Comparison of ENCODE assay signal across 8 mouse cellular contexts in the genomic region with DNA sequence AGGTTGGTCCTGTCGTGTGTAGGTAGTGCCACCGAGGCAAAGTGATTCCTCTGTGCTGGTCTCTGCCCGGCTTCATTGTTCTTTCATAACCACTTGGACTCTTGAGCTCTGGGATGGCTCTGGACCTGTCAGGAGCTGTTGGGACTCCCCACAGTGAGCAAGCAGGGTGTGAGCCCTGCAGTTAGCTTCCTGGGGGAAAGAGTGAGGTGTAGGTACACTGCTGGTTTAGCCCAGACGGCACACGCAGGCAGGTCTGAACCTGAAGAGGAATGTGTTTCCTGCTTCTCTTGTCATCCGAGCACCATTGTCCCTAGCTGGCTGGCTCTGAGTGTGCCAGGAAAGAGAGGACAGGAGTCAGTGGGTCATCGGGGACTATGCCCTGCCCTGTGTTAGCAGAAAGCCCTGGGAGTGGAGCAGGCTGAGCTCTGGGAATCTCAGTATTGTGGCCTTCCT.
A peak's percentile ranks its signal among the peaks of the same experiment; 100 is the strongest.
DNase-seq lines count a peak whose midpoint lies in the region; ATAC-seq and TF ChIP-seq lines count a peak whose summit lies in the region.

No protein-coding gene starts in this region.

- peaks cover 39% of the 10 kb centered on the region for H3K4me1 ChIP-seq in hindbrain, embryonic 10.5 days (replicated peaks)
- peaks cover 33% of the 10 kb centered on the region for H3K4me1 ChIP-seq in limb, embryonic 15.5 days
- peaks cover 38% of the 10 kb centered on the region for H3K4me1 ChIP-seq in stomach, embryonic 16.5 days (ENCODE audit: control insufficient read depth, insufficient read depth, low read length)

- DNase-seq in layer of hippocampus, adult 2 months (ENCODE audit: low spot score in 2 of 2), result no peak
- DNase-seq in layer of hippocampus, adult 8-10 months (ENCODE audit: low spot score in 2 of 2), result no peak
- DNase-seq in hindbrain, embryonic 10.5 days (ENCODE audit: low spot score), result no peak
- no peak for DNase-seq in left cerebral cortex, adult 18-20 months (ENCODE audit: low spot score in 2 of 2)
- DNase-seq in thymus, postnatal 25 days, result no peak
- DNase-seq in ovary, postnatal 36 days (ENCODE audit: low spot score), result no peak

- H3K9me3 ChIP-seq in hindbrain, embryonic 10.5 days, result no peaks in the 10 kb centered on the region
- H3K9me3 ChIP-seq in limb, embryonic 15.5 days, result no peaks in the 10 kb centered on the region
- no peaks in the 10 kb centered on the region for H3K9me3 ChIP-seq in stomach, embryonic 16.5 days (replicated peaks; ENCODE audit: control insufficient read depth, low read length)

- 39% methylated on average over 7 of the region's 7 CpGs for WGBS in hindbrain, embryonic 10.5 days
- WGBS in limb, embryonic 15.5 days, result 40% methylated on average over 7 of the region's 7 CpGs
- WGBS in stomach, embryonic 16.5 days, result 35% methylated on average over 7 of the region's 7 CpGs

- H3K4me2 ChIP-seq in limb, embryonic 15.5 days, result no peak overlapping the region
- no peak overlapping the region for H3K4me2 ChIP-seq in stomach, embryonic 16.5 days (ENCODE audit: low read depth, low read length)

- H3K27ac ChIP-seq in layer of hippocampus, adult 2 months, result peak overlapping the region; percentile 84
- peak overlapping the region; percentile 60 for H3K27ac ChIP-seq in hindbrain, embryonic 10.5 days
- peak overlapping the region; percentile 28 for H3K27ac ChIP-seq in limb, embryonic 15.5 days
- H3K27ac ChIP-seq in stomach, embryonic 16.5 days (ENCODE audit: low read length), result peak overlapping the region; percentile 80

- H3K36me3 ChIP-seq in hindbrain, embryonic 10.5 days, result peaks cover 11% of the 10 kb centered on the region
- H3K36me3 ChIP-seq in limb, embryonic 15.5 days, result peaks cover 3% of the 10 kb centered on the region; the same call in 1 of the 2 replicates
- no peaks in the 10 kb centered on the region for H3K36me3 ChIP-seq in stomach, embryonic 16.5 days (ENCODE audit: control insufficient read depth, insufficient read depth, low read length)

- TF ChIP-seq CTCF in layer of hippocampus, adult 2 months (conservative IDR thresholded peaks at IDR 0.05), result no peak

- ATAC-seq in limb, embryonic 15.5 days (ENCODE audit: insufficient number of reproducible peaks, low FRiP score, low TSS enrichment, low read depth), result no peak
- ATAC-seq in stomach, embryonic 16.5 days (ENCODE audit: insufficient read depth, low FRiP score), result peak; percentile 78

- no peak overlapping the region for H3K9ac ChIP-seq in limb, embryonic 15.5 days
- 0 out of 2 replicates have a peak overlapping the region, but pooled peaks have one; percentile 39 for H3K9ac ChIP-seq in stomach, embryonic 16.5 days (ENCODE audit: low read length)

- no peaks in the 10 kb centered on the region for H3K27me3 ChIP-seq in hindbrain, embryonic 10.5 days (ENCODE audit: insufficient read depth, poor library complexity, severe bottlenecking)
- H3K27me3 ChIP-seq in limb, embryonic 15.5 days, result no peaks in the 10 kb centered on the region
- H3K27me3 ChIP-seq in stomach, embryonic 16.5 days (ENCODE audit: control insufficient read depth, insufficient read depth, low read length), result no peaks in the 10 kb centered on the region

- no peak overlapping the region for H3K4me3 ChIP-seq in layer of hippocampus, adult 2 months
- no peak overlapping the region for H3K4me3 ChIP-seq in hindbrain, embryonic 10.5 days
- no peak overlapping the region for H3K4me3 ChIP-seq in limb, embryonic 15.5 days
- no peak overlapping the region for H3K4me3 ChIP-seq in stomach, embryonic 16.5 days (replicated peaks; ENCODE audit: low read length)

Comparison
In these comparisons a context has a peak if more than half of its experiments do, and no peak if none do; other contexts are left out.
1. H3K27ac ChIP-seq: peak in every context shown above with its lines; median percentile 84 in layer of hippocampus, adult 2 months; 80 in stomach, embryonic 16.5 days; 60 in hindbrain, embryonic 10.5 days; 28 in limb, embryonic 15.5 days.